Mouse (Mus musculus) megakaryocyte, embryonic 14.5 days (primary cell): ENCODE results near the gene Unc119.

Source experiments
- FLI1 ChIP-seq: IDR thresholded peaks from 2 replicates; pipeline ENCODE4 v1.6.1; 2012; ENCODE audit warnings: low read length, inconsistent platforms, mixed read lengths
- GATA1 ChIP-seq: IDR thresholded peaks from 3 replicates; pipeline ENCODE4 v1.6.1; 2012; ENCODE audit warnings: mixed read lengths, low read length, inconsistent platforms, borderline replicate concordance

- TF ChIP-seq GATA1 = no peak
- no peak for TF ChIP-seq FLI1
Measured at GRCm38 (mm10) chr11:78380996-78381395, 37.7 kb downstream of the Unc119 start.
